Mouse (Mus musculus) MEL (cell line): Measurements from ENCODE around the gene Ppp3r1. TPM values are rescaled to one million over a fixed set of nuclear protein-coding genes. Genes with fewer than 3 reads are reported as not detected.
"Not testable (repeated sequence)": the region's sequence is repeated elsewhere in the genome, so short reads cannot be mapped to it uniquely, and the experiment has no call there.

Experiments used
- DNase-seq: peaks from one replicate; pipeline ENCODE4 v3.0.0; 2011; ENCODE audit warnings: low read depth, low spot score
- H3K27ac ChIP-seq: 2 replicates; pipeline ENCODE4 v1.5.1; 2012; ENCODE audit warnings: low read depth, mild to moderate bottlenecking, control low read depth, low read length, moderate library complexity; ENCODE audit not compliant: control insufficient read depth
- H3K27me3 ChIP-seq, 2 experiments: fragments of 150-350 bp in 1 of 2; sonication (generic) in 1 of 2; 2 replicates each; pipeline ENCODE4 v1.6.1; 2012; ENCODE audit warnings: low read length in 2 of 2, mild to moderate bottlenecking in 2 of 2, improper control_type of control experiment in 1 of 2, moderate library complexity in 1 of 2; ENCODE audit not compliant: insufficient read depth in 2 of 2, control insufficient read depth in 1 of 2
- H3K36me3 ChIP-seq, 2 experiments: 2 replicates each; pipeline ENCODE4 v1.6.1; 2012 to 2014; ENCODE audit warnings: low read length in 2 of 2, improper control_type of control experiment in 1 of 2, inconsistent platforms in 1 of 2, mild to moderate bottlenecking in 1 of 2; ENCODE audit not compliant: insufficient read depth in 2 of 2, control insufficient read depth in 1 of 2
- H3K4me1 ChIP-seq, 2 experiments: fragments of 150-350 bp in 1 of 2; sonication (generic) in 1 of 2; 2 replicates each; pipeline ENCODE4 v1.6.1; 2012; ENCODE audit warnings: low read length in 2 of 2, improper control_type of control experiment in 1 of 2, mild to moderate bottlenecking in 1 of 2; ENCODE audit not compliant: insufficient read depth in 2 of 2, control insufficient read depth in 1 of 2
- H3K4me3 ChIP-seq, 2 experiments: fragments of 150-350 bp in 1 of 2; sonication (generic) in 1 of 2; 2 replicates each; pipeline ENCODE4 v1.5.1; 2012; ENCODE audit warnings: low read depth in 2 of 2, low read length in 2 of 2, mild to moderate bottlenecking in 2 of 2, moderate library complexity in 2 of 2, control low read depth in 1 of 2, improper control_type of control experiment in 1 of 2; ENCODE audit not compliant: control insufficient read depth in 1 of 2, insufficient read depth in 1 of 2
- H3K79me2 ChIP-seq: 2 replicates; pipeline ENCODE4 v1.6.1; 2012; ENCODE audit warnings: mild to moderate bottlenecking, low read length, moderate library complexity; ENCODE audit not compliant: control insufficient read depth, poor library complexity, insufficient read depth
- H3K9ac ChIP-seq: 2 replicates; pipeline ENCODE4 v1.6.1; 2012; ENCODE audit warnings: low read depth, mild to moderate bottlenecking, control low read depth, low read length, moderate library complexity; ENCODE audit not compliant: control insufficient read depth, poor library complexity, severe bottlenecking
- H3K9me3 ChIP-seq: fragments of 150-350 bp; sonication (generic); replicated peaks from 2 replicates; pipeline ENCODE4 v1.6.1; 2012; ENCODE audit warnings: mild to moderate bottlenecking, low read length, improper control_type of control experiment, moderate library complexity; ENCODE audit not compliant: insufficient read depth
- BHLHE40 ChIP-seq: IDR thresholded peaks from 2 replicates; pipeline ENCODE4 v1.6.1; 2012; ENCODE audit warnings: low read depth, mild to moderate bottlenecking, inconsistent platforms, low read length, improper control_type of control experiment, borderline replicate concordance
- EP300 ChIP-seq, 2 experiments: IDR thresholded peaks; 2 replicates each; pipeline ENCODE4 v1.6.1; 2011; ENCODE audit warnings: improper control_type of control experiment in 2 of 2, low read length in 2 of 2, low read depth in 1 of 2, mild to moderate bottlenecking in 1 of 2
- GATA1 ChIP-seq: IDR thresholded peaks from 2 replicates; pipeline ENCODE4 v1.6.1; 2011; ENCODE audit warnings: low read depth, low read length, improper control_type of control experiment
- KAT2A ChIP-seq: conservative IDR thresholded peaks from 2 replicates; pipeline ENCODE4 v1.6.1; 2012; ENCODE audit warnings: low read depth, low read length, improper control_type of control experiment, inconsistent platforms
- MYC ChIP-seq: IDR thresholded peaks from 2 replicates; pipeline ENCODE4 v1.6.1; 2011; ENCODE audit warnings: low read depth, mild to moderate bottlenecking, low read length, improper control_type of control experiment, moderate library complexity
- POLR2A ChIP-seq, 2 experiments: IDR thresholded peaks; 2 replicates each; pipeline ENCODE4 v1.6.1; 2011 to 2012; ENCODE audit warnings: low read length in 2 of 2, mild to moderate bottlenecking in 2 of 2, control low read depth in 1 of 2, improper control_type of control experiment in 1 of 2, low read depth in 1 of 2, moderate library complexity in 1 of 2; ENCODE audit not compliant: control insufficient read depth in 1 of 2, insufficient read depth in 1 of 2, poor library complexity in 1 of 2
- TBP ChIP-seq: IDR thresholded peaks from 2 replicates; pipeline ENCODE4 v1.8.0; 2011; ENCODE audit warnings: low read depth, low read length, improper control_type of control experiment
- USF2 ChIP-seq, 2 experiments: IDR thresholded peaks; 2 replicates each; pipeline ENCODE4 v1.6.1; 2011 to 2012; ENCODE audit warnings: improper control_type of control experiment in 2 of 2, low read length in 2 of 2, borderline replicate concordance in 1 of 2, inconsistent platforms in 1 of 2, low read depth in 1 of 2, mild to moderate bottlenecking in 1 of 2; ENCODE audit not compliant: insufficient read depth in 1 of 2
- polyA plus RNA-seq, 2 experiments: library from polyadenylated mRNA; stranded (reverse) in 1 of 2; unstranded in 1 of 2; fragments of >175 nt in 1 of 2; fragments of >200 nt in 1 of 2; gene quantifications; 2 replicates each; pipeline versions ENCODE4 v1.2.1 to v1.2.4; 2012; ENCODE audit warnings: low replicate concordance in 2 of 2, low read depth in 1 of 2; ENCODE audit not compliant: insufficient read length in 2 of 2, insufficient read depth in 1 of 2, missing spikeins in 1 of 2
- total RNA-seq: library from RNA; depleted of rRNA; stranded (reverse); fragments of 300-350 nt; gene quantifications from 2 replicates; pipeline ENCODE4 v1.2.3, GENCODE M21; 2012; rRNA removed

The Ppp3r1 gene
- total and polyA plus RNA-seq, 3 experiments: 48.8 to 67.9 (median 63.8) TPM

GRCm38 (mm10) chr11:17236449-17237037 is 77.5 kb downstream of the Ppp3r1 start (continued):
- TF ChIP-seq KAT2A (0 out of 2 replicates have a peak, but pooled peaks have one; percentile 16), POLR2A (IDR thresholded peaks at IDR 0.05; ENCODE audit: control insufficient read depth in 1 of 2, insufficient read depth in 1 of 2, low read depth in 1 of 2, low read length in 2 of 2, poor library complexity in 1 of 2) (no peak), BHLHE40 (0 out of 2 replicates have a peak, but pooled peaks have one; percentile 35)

- TF ChIP-seq TBP: peak; percentile 78
- TF ChIP-seq, all 39 proteins: peak for 1; not testable (repeated sequence) for 38
These were observed 79.5 kb downstream of the Ppp3r1 start for GRCm38 (mm10) chr11:17238598-17238997.

GRCm38 (mm10) chr11:17248715-17249114 is 89.7 kb downstream of the Ppp3r1 start:
- no peaks in the 10 kb centered on the region for H3K27me3 ChIP-seq
- H3K79me2 ChIP-seq: no peaks in the 10 kb centered on the region
- DNase-seq: peak; percentile 52
- peaks cover 4 to 12% of the 10 kb centered on the region in 2 experiments for H3K4me1 ChIP-seq
- no peak overlapping the region for H3K4me3 ChIP-seq
- no peak overlapping the region for H3K9ac ChIP-seq
- H3K36me3 ChIP-seq: peaks cover 0 to 10% of the 10 kb centered on the region in 2 experiments; a peak in 2 of 4 replicates
- H3K27ac ChIP-seq: no peak overlapping the region
- no peak for TF ChIP-seq USF2 (IDR thresholded peaks at IDR 0.05; ENCODE audit: borderline replicate concordance in 1 of 2, insufficient read depth in 1 of 2, low read depth in 1 of 2, low read length in 2 of 2)
- 0 out of 2 replicates have a peak, but pooled peaks have one; percentile 41 for TF ChIP-seq MYC
- peak; percentile 53 for TF ChIP-seq GATA1
- peak in 1 of 2 experiments; percentile 58; a peak in 2 of 4 replicates for TF ChIP-seq EP300 (IDR thresholded peaks at IDR 0.05; ENCODE audit: low read depth in 1 of 2, low read length in 2 of 2)
- H3K9me3 ChIP-seq: no peaks in the 10 kb centered on the region

More at GRCm38 (mm10) chr11:17238598-17238997, 79.5 kb downstream of the Ppp3r1 start:
- not testable (repeated sequence) for H3K79me2 ChIP-seq, H3K9me3 ChIP-seq, H3K27me3 ChIP-seq, H3K4me3 ChIP-seq, H3K27ac ChIP-seq, DNase-seq, H3K9ac ChIP-seq
- Histone ChIP-seq H3K4me1 (peaks cover 23 to 29% of the 10 kb centered on the region in 2 experiments), H3K36me3 (peaks cover 4 to 33% of the 10 kb centered on the region in 2 experiments)

Other genes starting within 250 kb of the Ppp3r1 start
- 3.4 and 3.7 TPM in 2 replicates for gene Fbxo48, start 207.9 kb upstream of the Ppp3r1 start, total RNA-seq
- gene Fbxo48, start 207.9 kb upstream of the Ppp3r1 start, polyA plus RNA-seq: 1 to 10 TPM in 1 of 2 experiments, not detected in 1; 5.2 TPM
- gene Cnrip1, start 107.7 kb upstream of the Ppp3r1 start, total RNA-seq: not detected in 2 replicates
- gene Cnrip1, start 107.7 kb upstream of the Ppp3r1 start, polyA plus RNA-seq: not detected
- gene Plek, start 106.9 kb upstream of the Ppp3r1 start, total RNA-seq: 51.5 and 98.6 TPM in 2 replicates
- 100 to 1,000 TPM in 1 of 2 experiments, 10 to 100 TPM in 1; 76.7 to 357 TPM for gene Plek, start 106.9 kb upstream of the Ppp3r1 start, polyA plus RNA-seq
- 58.9 and 63.8 TPM in 2 replicates for gene Wdr92, start 22.8 kb downstream of the Ppp3r1 start, total RNA-seq
- 10 to 100 TPM in 1 of 2 experiments, not detected in 1; 34.5 TPM for gene Wdr92, start 22.8 kb downstream of the Ppp3r1 start, polyA plus RNA-seq
- gene Pno1, start 52.3 kb downstream of the Ppp3r1 start, total RNA-seq: 113 and 121 TPM in 2 replicates
- 1,000 to 10,000 TPM in 1 of 2 experiments, 10 to 100 TPM in 1; 64.4 to 1,147 TPM for gene Pno1, start 52.3 kb downstream of the Ppp3r1 start, polyA plus RNA-seq
- 69.2 and 72.3 TPM in 2 replicates for gene C1d, start 98.3 kb downstream of the Ppp3r1 start, total RNA-seq
- gene C1d, start 98.3 kb downstream of the Ppp3r1 start, polyA plus RNA-seq: 10 to 100 TPM in 1 of 2 experiments, not detected in 1; 35.2 TPM